ENCODE assay signal across 8 mouse cellular contexts in genomic region chr3:8245822-8246221, GRCm38 (mm10).
DNase-seq lines count a peak whose midpoint lies in the region; ATAC-seq and TF ChIP-seq lines count a peak whose summit lies in the region.
"Not testable (repeated sequence)": the region's sequence is repeated elsewhere in the genome, so short reads cannot be mapped to it uniquely, and the experiment has no call there.

No protein-coding gene starts in this region.

- peak; percentile 22 for DNase-seq in CD4-positive, CD25-positive, alpha-beta regulatory T cell, adult 2 months (ENCODE audit: low read depth, low spot score)
- peak; percentile 29 for DNase-seq in adrenal gland, postnatal 14 days
- DNase-seq in embryo, embryonic 10.5 days (ENCODE audit: low spot score) = peak; percentile 18
- DNase-seq in heart, postnatal 10 days = peak; percentile 39 to 52
- DNase-seq in layer of hippocampus, adult 8-10 months (ENCODE audit: low spot score in 2 of 2) = peak; percentile 22 to 26
- DNase-seq in liver, postnatal 0 days = peak; percentile 25
- DNase-seq in right cerebral cortex, adult 2 months (ENCODE audit: low spot score in 2 of 2) = peak; percentile 14 to 41
- peak; percentile 59 for DNase-seq in thymus, postnatal 14 days

- TF ChIP-seq CTCF in liver, postnatal 0 days (IDR thresholded peaks at IDR 0.05; ENCODE audit: low read depth) = not testable (repeated sequence)

- WGBS in liver, postnatal 0 days (ENCODE audit: insufficient replicate concordance) = 10% methylated on average over 1 of the region's 1 CpGs

- H3K9me3 ChIP-seq in liver, postnatal 0 days (ENCODE audit: low read length) = not testable (repeated sequence)

- intact Hi-C loops in heart, postnatal 10 days (cut with DNase I) = not testable (repeated sequence)

- H3K27me3 ChIP-seq in liver, postnatal 0 days (ENCODE audit: insufficient read depth, low read length) = not testable (repeated sequence)

- TF ChIP-seq EP300 in liver, postnatal 0 days (IDR thresholded peaks at IDR 0.05; ENCODE audit: low read depth) = not testable (repeated sequence)

- not testable (repeated sequence) for ATAC-seq in liver, postnatal 0 days

- H3K9ac ChIP-seq in liver, postnatal 0 days (replicated peaks) = not testable (repeated sequence)

- H3K4me1 ChIP-seq in liver, postnatal 0 days (ENCODE audit: insufficient read depth) = not testable (repeated sequence)

- H3K4me3 ChIP-seq in liver, postnatal 0 days (ENCODE audit: low read depth, low read length) = not testable (repeated sequence)

- H3K36me3 ChIP-seq in liver, postnatal 0 days (replicated peaks; ENCODE audit: insufficient read depth, low read length) = not testable (repeated sequence)

- not testable (repeated sequence) for H3K4me2 ChIP-seq in liver, postnatal 0 days (ENCODE audit: low read depth, low read length)

- H3K27ac ChIP-seq in liver, postnatal 0 days (ENCODE audit: low read depth) = not testable (repeated sequence)
